Mouse (Mus musculus) monocyte, adult 2 months (primary cell): Measurements from ENCODE around the gene Zfp683.

Experiments
- DNase-seq, 2 experiments: peaks; one replicate each; pipeline ENCODE4 v3.0.0; 2022; ENCODE audit warnings: low spot score in 2 of 2, low read depth in 1 of 2

Gene Zfp683

GRCm38 (mm10) chr4:134090521-134091224 lies 37.0 kb downstream of the Zfp683 start:
- DNase-seq = no peak

GRCm38 (mm10) chr4:134091225-134091529 lies 37.5 kb downstream of the Zfp683 start:
- DNase-seq = no peak

- peak; percentile 40 to 64 for DNase-seq
These were observed 39.0 kb downstream of the Zfp683 start for GRCm38 (mm10) chr4:134092382-134093288.

- no peak for DNase-seq
These were observed 40.4 kb downstream of the Zfp683 start for GRCm38 (mm10) chr4:134094004-134094564.

GRCm38 (mm10) chr4:134094923-134095547 lies 41.4 kb downstream of the Zfp683 start, which contains the start of gene Cd52:
Gene Cd52, minus strand, starts transcription at chr4:134095082.
- DNase-seq = peak; percentile 71 to 78

- DNase-seq = no peak
These were observed 42.5 kb downstream of the Zfp683 start for GRCm38 (mm10) chr4:134096120-134096519.

- peak; percentile 72 to 78 for DNase-seq
These were observed 43.5 kb downstream of the Zfp683 start for GRCm38 (mm10) chr4:134097015-134097608.

GRCm38 (mm10) chr4:134098628-134099027 lies 45.0 kb downstream of the Zfp683 start:
- peak; percentile 84 for DNase-seq

GRCm38 (mm10) chr4:134100245-134100644 lies 46.6 kb downstream of the Zfp683 start:
- no peak for DNase-seq

GRCm38 (mm10) chr4:134101979-134102741 lies 48.5 kb downstream of the Zfp683 start, which contains the start of gene Ubxn11:
Gene Ubxn11, plus strand, starts transcription at chr4:134102570.
- DNase-seq = peak; percentile 65 to 74

- DNase-seq = no peak
These were observed 49.1 kb downstream of the Zfp683 start for GRCm38 (mm10) chr4:134102742-134103119.

- no peak for DNase-seq
These were observed 52.5 kb downstream of the Zfp683 start for GRCm38 (mm10) chr4:134106105-134106504.

- DNase-seq = no peak
These were observed 54.1 kb downstream of the Zfp683 start for GRCm38 (mm10) chr4:134107730-134108129.

GRCm38 (mm10) chr4:134108196-134108595 lies 54.6 kb downstream of the Zfp683 start:
- no peak for DNase-seq
